Mouse (Mus musculus) CH12.LX (cell line): Measurements from ENCODE around the gene 1810010H24Rik. TPM values are rescaled to one million over a fixed set of nuclear protein-coding genes. Genes with fewer than 3 reads are reported as not detected.
A peak's percentile ranks its signal among the peaks of the same experiment; 100 is the strongest.
"Not testable (repeated sequence)": the region's sequence is repeated elsewhere in the genome, so short reads cannot be mapped to it uniquely, and the experiment has no call there.

Experiments used
- DNase-seq: peaks from one replicate; pipeline ENCODE4 v3.0.0-alpha.2; 2013; ENCODE audit errors: extremely low read depth
- H3K27ac ChIP-seq: 2 replicates; pipeline ENCODE4 v1.5.1; 2012; ENCODE audit warnings: low read depth, mild to moderate bottlenecking, control low read depth, moderate library complexity; ENCODE audit not compliant: insufficient read depth
- H3K27me3 ChIP-seq: replicated peaks from 2 replicates; pipeline ENCODE3; 2012; ENCODE audit warnings: inconsistent platforms
- H3K36me3 ChIP-seq, 2 experiments: replicated peaks in 1 of 2; 2 replicates each; pipeline versions ENCODE3 to v1.6.1; 2012; ENCODE audit warnings: inconsistent platforms in 1 of 2, low read length in 1 of 2, mild to moderate bottlenecking in 1 of 2, mixed read lengths in 1 of 2, moderate library complexity in 1 of 2; ENCODE audit not compliant: control insufficient read depth in 1 of 2, insufficient read depth in 1 of 2
- H3K4me1 ChIP-seq, 2 experiments: 2 replicates each; pipeline ENCODE4 v1.6.1; 2012; ENCODE audit warnings: inconsistent platforms in 1 of 2, moderate library complexity in 1 of 2; ENCODE audit not compliant: insufficient read depth in 2 of 2, control insufficient read depth in 1 of 2
- H3K4me2 ChIP-seq: 2 replicates; pipeline ENCODE4 v1.6.1; 2012; ENCODE audit warnings: low read depth, mild to moderate bottlenecking, control low read depth; ENCODE audit not compliant: poor library complexity, insufficient read depth, severe bottlenecking
- H3K4me3 ChIP-seq, 3 experiments: fragments of 150-350 bp in 1 of 3; sonication (generic) in 1 of 3; replicated peaks in 1 of 3; 2 replicates each; pipeline versions ENCODE3 to v1.5.1; 2011 to 2012; ENCODE audit warnings: low read depth in 2 of 3, low read length in 2 of 3, mild to moderate bottlenecking in 2 of 3, moderate library complexity in 2 of 3, control low read depth in 1 of 3, improper control_type of control experiment in 1 of 3, inconsistent platforms in 1 of 3, mixed read lengths in 1 of 3; ENCODE audit not compliant: poor library complexity in 1 of 3
- H3K79me2 ChIP-seq: replicated peaks from 2 replicates; pipeline ENCODE4 v1.6.1; 2012; ENCODE audit warnings: mild to moderate bottlenecking, moderate library complexity; ENCODE audit not compliant: control insufficient read depth, poor library complexity, insufficient read depth, severe bottlenecking; ENCODE audit errors: extremely low read depth
- H3K9ac ChIP-seq: 2 replicates; pipeline ENCODE4 v1.6.1; 2012; ENCODE audit warnings: low read depth, mild to moderate bottlenecking, control low read depth, moderate library complexity; ENCODE audit not compliant: insufficient read depth
- H3K9me3 ChIP-seq: replicated peaks from 2 replicates; pipeline ENCODE3; 2012; ENCODE audit warnings: low read length, inconsistent platforms, mixed read lengths
- EP300 ChIP-seq: IDR thresholded peaks from 2 replicates; pipeline ENCODE4 v1.6.1; 2011; ENCODE audit warnings: low read length, improper control_type of control experiment
- ETS1 ChIP-seq: conservative IDR thresholded peaks from 2 replicates; pipeline ENCODE4 v1.6.1; 2012; ENCODE audit warnings: low read depth, mild to moderate bottlenecking, inconsistent platforms, low read length, improper control_type of control experiment, moderate library complexity
- MAX ChIP-seq: IDR thresholded peaks from 2 replicates; pipeline ENCODE4 v1.6.1; 2011; ENCODE audit warnings: low read length, improper control_type of control experiment
- NELFE ChIP-seq: IDR thresholded peaks from 2 replicates; pipeline ENCODE4 v1.6.1; 2011; ENCODE audit warnings: low read depth, low read length, improper control_type of control experiment
- NRF1 ChIP-seq: IDR thresholded peaks from 2 replicates; pipeline ENCODE4 v1.6.1; 2014; ENCODE audit warnings: low read depth, mild to moderate bottlenecking, inconsistent platforms, low read length, improper control_type of control experiment, moderate library complexity
- POLR2A ChIP-seq: IDR thresholded peaks from 2 replicates; pipeline ENCODE4 v1.6.1; 2011; ENCODE audit warnings: low read depth, mild to moderate bottlenecking, improper control_type of control experiment, low read length
- POLR2AphosphoS2 ChIP-seq: IDR thresholded peaks from 2 replicates; pipeline ENCODE4 v1.6.1; 2011; ENCODE audit warnings: low read depth, low read length, improper control_type of control experiment
- RAD21 ChIP-seq: IDR thresholded peaks from 2 replicates; pipeline ENCODE4 v1.6.1; 2011; ENCODE audit warnings: low read depth, mild to moderate bottlenecking, low read length, improper control_type of control experiment, moderate library complexity
- RCOR1 ChIP-seq: conservative IDR thresholded peaks from 2 replicates; pipeline ENCODE4 v1.6.1; 2012; ENCODE audit warnings: low read depth, mild to moderate bottlenecking, inconsistent platforms, low read length, improper control_type of control experiment
- SIN3A ChIP-seq: IDR thresholded peaks from 2 replicates; pipeline ENCODE4 v1.6.1; 2012; ENCODE audit warnings: low read length, improper control_type of control experiment, inconsistent platforms
- ZMIZ1 ChIP-seq: IDR thresholded peaks from 2 replicates; pipeline ENCODE4 v1.6.1; 2012; ENCODE audit warnings: low read depth, mild to moderate bottlenecking, inconsistent platforms, low read length, improper control_type of control experiment
- dilution Hi-C: fragments of 300-500 bp; cut with MboI; formaldehyde crosslinking; loops from 2 replicates; pipeline ENCODE4 v1.14.3; 2020; ENCODE audit warnings: low sequenced_read_pairs; ENCODE audit not compliant: extremely low pct_unique_long_range_greater_than_20kb, extremely low pct_ligation_motif_present
- in situ Hi-C: fragments of 300-500 bp; cut with MboI; formaldehyde crosslinking; loops from 3 replicates; pipeline ENCODE4 v1.14.3; 2019; ENCODE audit warnings: low sequenced_read_pairs, low pct_ligation_motif_present, low pct_unique_long_range_greater_than_20kb, mixed read lengths
- polyA plus RNA-seq: library from polyadenylated mRNA; unstranded; fragments of >175 nt; gene quantifications from 2 replicates; pipeline ENCODE4 v1.2.1, GENCODE M21; 2012; ENCODE audit warnings: low read depth; ENCODE audit not compliant: insufficient read length
- total RNA-seq, 2 experiments: library from RNA; depleted of rRNA; stranded (reverse); fragments of 300-350 nt in 1 of 2; fragments of >200 nt in 1 of 2; gene quantifications; 2 replicates each; pipeline ENCODE4 v1.2.3; 2012 to 2014

Gene 1810010H24Rik
- total and polyA plus RNA-seq, 3 experiments, result 0.53 to 1.7 (median 1.1) TPM

DNA sequence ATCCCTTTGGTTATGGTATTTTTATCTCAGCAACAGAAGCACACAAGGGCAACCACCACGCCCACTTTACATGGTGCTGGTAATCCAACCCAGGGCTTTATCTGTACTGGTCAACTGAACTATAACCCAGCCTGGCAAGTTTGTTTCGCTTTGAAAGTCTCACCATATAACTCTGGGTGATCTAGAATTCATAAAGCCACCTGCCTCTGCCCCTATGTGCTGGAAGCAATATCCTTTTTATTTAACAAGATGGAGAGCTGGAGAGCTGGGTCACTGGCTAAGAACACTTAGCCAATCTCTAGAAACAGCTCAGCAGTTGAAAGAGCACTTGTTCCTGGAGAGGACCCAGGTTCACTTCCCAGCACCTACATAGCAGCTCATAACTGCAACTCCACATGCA lies 38.1 kb upstream of the 1810010H24Rik start:
- Histone ChIP-seq H3K4me1 (peaks cover 0 to 11% of the 10 kb centered on the region in 2 experiments; a peak in 2 of 4 replicates), H3K27ac (no peak overlapping the region), H3K79me2 (peaks cover 12% of the 10 kb centered on the region), H3K4me3 (no peak overlapping the region), H3K9ac (no peak overlapping the region), H3K9me3 (no peaks in the 10 kb centered on the region), H3K27me3 (no peaks in the 10 kb centered on the region), H3K4me2 (no peak overlapping the region), H3K36me3 (peaks cover 65 to 84% of the 10 kb centered on the region in 2 experiments)
- DNase-seq, result no peak
- dilution Hi-C loops, result no loop called here
- in situ Hi-C loops, result no loop called here
- 0 out of 2 replicates have a peak, but pooled peaks have one; percentile 19 for TF ChIP-seq NELFE
- peak; percentile 87; the same call in 1 of the 2 replicates for TF ChIP-seq POLR2AphosphoS2
- no peak for TF ChIP-seq SIN3A

DNA sequence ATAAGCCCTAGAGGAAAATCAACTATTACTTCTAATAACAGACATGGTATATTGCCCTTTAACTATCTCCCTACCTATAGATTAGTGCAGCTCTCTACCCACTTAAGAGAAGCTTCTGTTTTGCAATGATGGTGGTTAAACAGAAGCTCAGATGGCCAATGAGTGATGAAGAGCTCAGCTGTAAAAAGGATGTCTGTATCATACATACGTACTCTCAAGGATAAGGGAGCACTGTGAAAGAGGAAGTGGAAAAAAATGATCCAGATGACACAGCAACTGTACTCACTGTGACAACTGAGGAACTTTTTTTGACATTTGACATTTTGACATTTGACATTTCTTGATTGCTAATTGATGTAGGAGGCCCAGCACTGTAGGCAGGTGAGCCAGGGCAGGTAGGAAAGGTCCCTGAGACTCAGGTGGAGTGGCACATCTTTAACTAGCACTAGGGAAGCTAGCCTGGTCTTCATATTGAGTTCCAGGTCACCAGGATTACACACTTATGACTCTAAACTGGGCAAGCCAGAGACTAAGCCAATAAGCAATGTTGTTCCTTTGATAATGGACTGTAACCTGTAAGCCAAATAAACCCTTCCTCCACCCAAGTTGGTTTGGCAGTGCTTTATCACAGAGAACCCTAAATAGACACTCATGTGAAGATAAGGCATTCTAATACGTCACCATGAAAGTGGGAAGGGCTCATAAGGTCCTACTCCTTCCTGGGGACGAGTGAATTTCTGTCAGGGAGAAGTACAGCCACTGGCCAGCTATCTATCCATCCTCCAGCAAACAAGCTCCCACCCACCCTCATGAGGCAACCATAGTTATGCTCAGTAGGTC lies 31.0 kb upstream of the 1810010H24Rik start:
- peak; percentile 69 for DNase-seq
- Histone ChIP-seq H3K27me3 (no peaks in the 10 kb centered on the region), H3K9ac (no peak overlapping the region), H3K27ac (peak overlapping the region; percentile 43), H3K36me3 (peaks cover 65 to 73% of the 10 kb centered on the region in 2 experiments), H3K4me2 (no peak overlapping the region), H3K79me2 (peaks cover 69% of the 10 kb centered on the region), H3K4me3 (no peak overlapping the region), H3K4me1 (peaks cover 11 to 45% of the 10 kb centered on the region in 2 experiments)
- in situ Hi-C loops, result no loop called here
- TF ChIP-seq MAX (no peak), EP300 (0 out of 2 replicates have a peak, but pooled peaks have one; percentile 26), POLR2A (peak; percentile 52), SIN3A (peak; percentile 68; the same call in 1 of the 2 replicates), NELFE (no peak), NRF1 (no peak), ETS1 (peak; percentile 16; the same call in 1 of the 2 replicates), RCOR1 (no peak), RAD21 (no peak), ZMIZ1 (0 out of 2 replicates have a peak, but pooled peaks have one; percentile 21)
- TF ChIP-seq, all 38 proteins: peak for 5
- H3K9me3 ChIP-seq, result no peaks in the 10 kb centered on the region
- dilution Hi-C loops, result no loop called here

DNA sequence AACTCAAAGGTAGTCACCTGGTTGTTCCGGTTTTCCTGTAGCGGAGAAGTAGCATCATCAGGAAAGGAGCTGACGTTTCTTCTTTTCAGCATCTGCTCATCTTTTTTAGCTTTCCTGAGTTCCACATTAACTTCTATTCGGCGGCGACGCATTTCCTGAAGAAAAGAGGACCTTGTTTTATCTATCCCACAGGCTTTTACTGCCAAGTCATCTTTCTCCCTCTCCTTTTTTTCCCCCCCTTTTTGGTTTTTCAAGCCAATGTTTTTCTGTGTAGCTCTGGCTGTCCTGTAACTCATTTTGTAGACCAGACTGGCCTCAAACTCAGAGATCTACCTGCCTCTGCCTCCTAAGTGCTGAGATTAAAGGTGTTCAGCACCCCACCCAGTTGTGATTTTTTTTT lies 29.0 kb upstream of the 1810010H24Rik start:
- Histone ChIP-seq H3K79me2 (peaks cover 66% of the 10 kb centered on the region), H3K36me3 (peaks cover 47 to 54% of the 10 kb centered on the region in 2 experiments), H3K4me3 (peak overlapping the region in 1 of 3 experiments; percentile 74), H3K4me1 (peaks cover 11 to 48% of the 10 kb centered on the region in 2 experiments), H3K9ac (peak overlapping the region; percentile 74), H3K4me2 (peak overlapping the region; percentile 93)
- H3K27ac ChIP-seq, DNase-seq, H3K27me3 ChIP-seq, in situ Hi-C loops, H3K9me3 ChIP-seq, dilution Hi-C loops: not testable (repeated sequence)
